Mouse (Mus musculus) cerebellum, adult 2 months (tissue): ENCODE measurements around the gene Ppp1r13b.

Source experiments
- CTCF ChIP-seq: fragments of 200-500 bp; IDR thresholded peaks from 2 replicates; pipeline ENCODE4 v1.5.1; 2011; ENCODE audit warnings: low read depth, mild to moderate bottlenecking, control low read depth, low read length, moderate library complexity, borderline replicate concordance; ENCODE audit not compliant: insufficient read depth
- POLR2A ChIP-seq: fragments of 200-500 bp; IDR thresholded peaks from 2 replicates; pipeline ENCODE4 v1.6.1; 2011; ENCODE audit warnings: low read length, control low read depth, borderline replicate concordance; ENCODE audit not compliant: insufficient read depth

DNA sequence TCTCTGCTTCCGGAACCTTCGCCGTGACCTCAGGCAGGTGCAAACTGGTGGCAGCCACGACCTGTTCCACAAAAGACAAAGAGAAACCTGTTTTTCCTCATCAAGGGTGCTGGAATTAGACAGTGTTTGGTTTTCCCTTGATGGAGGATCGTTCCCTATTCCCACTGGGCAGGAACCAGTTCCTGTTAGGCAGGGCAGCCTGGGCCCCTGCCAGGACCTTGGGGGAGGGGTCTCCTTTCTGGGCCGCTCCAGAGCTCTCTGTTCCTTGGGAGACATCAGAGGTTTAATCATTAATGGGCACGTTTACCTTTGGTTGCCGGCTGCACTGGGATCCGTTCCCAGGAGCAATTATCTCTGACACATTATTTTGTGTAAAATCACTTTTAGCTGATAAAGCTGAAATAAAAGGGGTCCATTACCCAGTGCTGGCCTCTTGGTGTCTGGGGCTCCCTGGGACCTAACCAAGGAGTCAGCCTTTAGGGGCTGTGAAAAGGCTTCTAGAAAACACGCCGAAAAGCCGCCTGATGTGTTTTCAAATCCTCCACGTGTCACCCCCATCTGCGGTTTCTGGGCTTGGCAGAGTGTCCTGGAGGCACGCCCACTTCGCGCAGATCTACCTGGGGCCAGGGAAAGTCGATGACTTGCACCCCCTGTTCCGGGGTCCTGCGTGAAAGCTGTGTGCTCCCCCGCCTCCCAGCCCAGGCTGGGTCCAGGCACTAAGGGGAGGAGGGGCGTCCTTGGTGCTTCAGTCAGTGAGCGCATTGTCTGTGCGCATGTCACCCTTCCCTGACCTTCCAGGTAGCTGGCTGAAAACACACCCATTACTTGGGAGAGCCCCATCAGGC, 29.0 kb upstream of the Ppp1r13b start:
- no peak for TF ChIP-seq CTCF
- TF ChIP-seq POLR2A: no peak
